Mouse (Mus musculus) ES-E14 (cell line): ENCODE measurements around the gene Agrn.
A peak's percentile ranks its signal among the peaks of the same experiment; 100 is the strongest.

ENCODE experiments used
- CHD2 ChIP-seq: IDR thresholded peaks from 2 replicates; pipeline ENCODE4 v1.6.1; 2014; ENCODE audit warnings: mild to moderate bottlenecking, low read depth, low read length, inconsistent platforms
- ZC3H11A ChIP-seq: IDR thresholded peaks from 2 replicates; pipeline ENCODE4 v1.6.1; 2012; ENCODE audit warnings: low read depth, mild to moderate bottlenecking, inconsistent platforms, low read length, borderline replicate concordance

DNA sequence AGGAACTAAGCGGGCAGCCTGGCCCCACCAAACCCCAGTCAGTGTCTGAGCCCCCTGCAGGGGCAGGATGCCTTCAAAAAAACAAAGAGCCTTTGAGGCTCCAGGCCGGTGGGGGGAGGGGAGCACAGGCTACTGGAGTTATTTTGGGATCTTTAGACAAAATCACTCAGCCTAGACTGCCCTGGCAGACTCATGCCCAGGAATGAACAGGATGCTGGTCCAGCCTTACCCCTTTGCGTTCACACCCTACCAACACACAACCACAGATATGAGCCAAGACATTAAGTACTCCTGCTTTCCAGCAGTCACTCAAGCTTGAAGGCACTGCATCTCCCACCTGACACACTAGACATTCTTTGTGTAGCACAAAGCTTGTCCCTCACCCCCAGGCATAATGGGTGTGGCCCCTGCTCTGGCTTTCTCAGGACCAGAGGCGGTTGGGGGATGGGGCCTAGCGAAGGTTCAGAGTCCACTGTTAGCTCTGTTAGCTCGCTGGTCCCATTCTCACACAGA, 8.4 kb downstream of the Agrn start:
- TF ChIP-seq ZC3H11A = no peak
- TF ChIP-seq CHD2 = peak; percentile 57
